ENCODE assay signal across 19 mouse cellular contexts in the genomic region with DNA sequence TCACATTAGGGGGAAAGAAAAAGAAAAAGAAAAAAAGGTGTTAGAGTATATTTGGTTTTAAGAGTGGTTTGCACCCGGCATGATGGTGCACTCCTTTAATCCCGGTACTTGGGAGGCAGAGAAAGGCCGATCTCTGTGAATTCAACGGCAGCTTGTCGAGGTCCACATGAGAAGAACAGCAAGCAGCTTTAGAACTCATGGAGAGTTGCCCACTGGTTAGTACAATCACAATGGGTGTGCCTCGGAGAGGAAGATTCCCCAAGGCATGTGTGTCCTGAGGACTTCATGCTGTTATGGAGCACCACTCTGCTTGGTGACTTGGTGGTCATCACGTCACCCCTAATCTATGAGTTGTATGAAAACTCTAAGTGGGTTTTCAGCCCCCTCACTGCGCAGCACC.
"Had no signal": no experiment of that assay in that cellular context is flagged by ENCODE, and none has a peak within 500 bp of the region (broad histone marks: within the 10 kb centered on the region; RNA-seq: fewer than 3 reads in every experiment).

No protein-coding gene starts in this region.

- H3K9ac ChIP-seq: lung, embryonic 14.5 days; midbrain, embryonic 12.5 days; neural tube, embryonic 13.5 days; neural tube, embryonic 15.5 days; stomach, embryonic 15.5 days had no signal

- H3K27ac ChIP-seq: midbrain, embryonic 10.5 days; midbrain, embryonic 12.5 days; neural tube, embryonic 13.5 days; neural tube, embryonic 15.5 days; stomach, embryonic 15.5 days; stomach, postnatal 0 days had no signal

- H3K36me3 ChIP-seq: midbrain, embryonic 10.5 days; midbrain, embryonic 12.5 days; neural tube, embryonic 13.5 days; neural tube, embryonic 15.5 days; stomach, embryonic 15.5 days had no signal

- H3K9me3 ChIP-seq: midbrain, embryonic 10.5 days; midbrain, embryonic 12.5 days; neural tube, embryonic 13.5 days; neural tube, embryonic 15.5 days; stomach, embryonic 15.5 days had no signal

- DNase-seq: lung, embryonic 14.5 days; lung, postnatal 10 days; lung, postnatal 4 days; midbrain, embryonic 14.5 days; retina, postnatal 1 day; right cerebral cortex, adult 18-20 months; right cerebral cortex, postnatal 25 days; right cerebral cortex, postnatal 4 days; thymus, adult 2 months; thymus, postnatal 25 days; thymus, postnatal 4 days had no signal

- ATAC-seq: midbrain, embryonic 16.5 days had no signal

- H3K4me3 ChIP-seq: midbrain, embryonic 10.5 days; midbrain, embryonic 12.5 days; myocyte; neural tube, embryonic 13.5 days; neural tube, embryonic 15.5 days; stomach, embryonic 15.5 days had no signal

- H3K27me3 ChIP-seq: midbrain, embryonic 12.5 days; neural tube, embryonic 13.5 days; neural tube, embryonic 15.5 days; stomach, embryonic 15.5 days had no signal

- H3K4me2 ChIP-seq: lung, embryonic 14.5 days; midbrain, embryonic 12.5 days; neural tube, embryonic 13.5 days; neural tube, embryonic 15.5 days; stomach, embryonic 15.5 days had no signal

- H3K4me1 ChIP-seq: midbrain, embryonic 10.5 days; midbrain, embryonic 12.5 days; neural tube, embryonic 13.5 days; neural tube, embryonic 15.5 days; stomach, embryonic 15.5 days had no signal
